Mouse (Mus musculus) neural tube, embryonic 11.5 days (tissue): ENCODE measurements around the gene Gda. TPM values are rescaled to one million over a fixed set of nuclear protein-coding genes. Genes with fewer than 3 reads are reported as not detected.

Experiments
- ATAC-seq: fragments of 200-750 bp; cut with Nextera tagmentation; 2 replicates; pipeline ENCODE4 v1.8.0; 2017; ENCODE audit warnings: moderate number of reproducible peaks, mild to moderate bottlenecking, moderate TSS enrichment, moderate library complexity; ENCODE audit not compliant: insufficient read depth, low FRiP score, low TSS enrichment
- DNase-seq: peaks from one replicate; pipeline ENCODE4 v3.0.0-alpha.2; 2015; ENCODE audit warnings: low spot score
- H3K27ac ChIP-seq: fragments of 300-500 bp; sonication (generic); 2 replicates; pipeline ENCODE4 v1.5.1; 2014; ENCODE audit warnings: low read depth, mild to moderate bottlenecking, low read length
- H3K27me3 ChIP-seq: fragments of 300-500 bp; sonication (generic); 2 replicates; pipeline ENCODE4 v1.6.1; 2014; ENCODE audit warnings: mild to moderate bottlenecking, low read length, mixed read lengths; ENCODE audit not compliant: control insufficient read depth, insufficient read depth
- H3K36me3 ChIP-seq: fragments of 300-500 bp; sonication (generic); 2 replicates; pipeline ENCODE4 v1.6.1; 2014; ENCODE audit warnings: mild to moderate bottlenecking, low read length, moderate library complexity, mixed read lengths; ENCODE audit not compliant: control insufficient read depth, insufficient read depth
- H3K4me1 ChIP-seq: fragments of 300-500 bp; sonication (generic); 2 replicates; pipeline ENCODE4 v1.6.1; 2014; ENCODE audit warnings: low read length, mixed read lengths; ENCODE audit not compliant: control insufficient read depth, insufficient read depth
- H3K4me2 ChIP-seq: fragments of 300-500 bp; sonication (generic); 2 replicates; pipeline ENCODE4 v1.6.1; 2014; ENCODE audit warnings: low read depth, mild to moderate bottlenecking, moderate library complexity
- H3K4me3 ChIP-seq: fragments of 300-500 bp; sonication (generic); 2 replicates; pipeline ENCODE4 v1.5.1; 2014; ENCODE audit warnings: low read depth, low read length
- H3K9ac ChIP-seq: fragments of 300-500 bp; sonication (generic); 2 replicates; pipeline ENCODE4 v1.6.1; 2014; ENCODE audit warnings: mild to moderate bottlenecking, low read length
- H3K9me3 ChIP-seq: fragments of 300-500 bp; sonication (generic); 2 replicates; pipeline ENCODE4 v1.6.1; 2016; ENCODE audit warnings: low read length; ENCODE audit not compliant: control insufficient read depth
- WGBS: fragments of 180-500 bp; shearing (Covaris S2); extraction: QIAGEN DNeasy Blood & Tissue Kit; methylation state at CpG from one replicate; pipeline ENCODE4 v1.1.7; 2014; 5-methylcytosine and 5-hydroxymethylcytosine counted together
- polyA plus RNA-seq: library from polyadenylated mRNA; unstranded; fragments of >200 nt; fragmentation: Nextera tagmentation; extraction: Ambion mirVana; gene quantifications from 2 replicates; pipeline ENCODE4 v1.2.1, GENCODE M21; 2014

The Gda gene
- polyA plus RNA-seq: not detected in 2 replicates

GRCm38 (mm10) chr19:21473345-21473744, at the start of gene Gda:
Gda (minus strand) TSS chr19:21473445.
- Histone ChIP-seq H3K27ac (no peak within 1 kb of the TSS), H3K4me1 (no peaks in the 10 kb centered on the region), H3K4me3 (peak within 1 kb of the TSS; percentile 34), H3K9me3 (no peaks in the 10 kb centered on the region), H3K27me3 (peaks cover 16% of the 10 kb centered on the region), H3K9ac (peak within 1 kb of the TSS; percentile 41), H3K36me3 (no peaks in the 10 kb centered on the region), H3K4me2 (peak within 1 kb of the TSS; percentile 73)
- DNase-seq (no peak), ATAC-seq (no peak)
- 59% methylated on average over 2 of the region's 2 CpGs for WGBS

GRCm38 (mm10) chr19:21520280-21520679, 47.0 kb upstream of the Gda start:
- whole genome bisulfite sequencing: 67% methylated on average over 2 of the region's 2 CpGs
- DNase-seq (no peak), ATAC-seq (no peak)

GRCm38 (mm10) chr19:21510116-21510515, 36.9 kb upstream of the Gda start:
- 55% methylated on average over 3 of the region's 3 CpGs for WGBS
- no peak overlapping the region for H3K9ac ChIP-seq
- DNase-seq (no peak), ATAC-seq (no peak)
- no peaks in the 10 kb centered on the region for H3K4me1 ChIP-seq
- H3K27me3 ChIP-seq: no peaks in the 10 kb centered on the region
- no peak overlapping the region for H3K4me3 ChIP-seq
- H3K27ac ChIP-seq: no peak overlapping the region
- H3K4me2 ChIP-seq: no peak overlapping the region
- H3K36me3 ChIP-seq: no peaks in the 10 kb centered on the region
- H3K9me3 ChIP-seq: no peaks in the 10 kb centered on the region

More at GRCm38 (mm10) chr19:21520280-21520679, 47.0 kb upstream of the Gda start:
- H3K4me2 ChIP-seq: no peak overlapping the region
- H3K36me3 ChIP-seq: no peaks in the 10 kb centered on the region
- no peaks in the 10 kb centered on the region for H3K9me3 ChIP-seq
- no peak overlapping the region for H3K4me3 ChIP-seq
- no peak overlapping the region for H3K9ac ChIP-seq
- no peaks in the 10 kb centered on the region for H3K4me1 ChIP-seq
- no peak overlapping the region for H3K27ac ChIP-seq
- H3K27me3 ChIP-seq: no peaks in the 10 kb centered on the region

- WGBS: 86% methylated on average over 7 of the region's 7 CpGs
- no peak for ATAC-seq
- no peaks in the 10 kb centered on the region for H3K36me3 ChIP-seq
Measured at GRCm38 (mm10) chr19:21507561-21508232, 34.5 kb upstream of the Gda start.

GRCm38 (mm10) chr19:21507133-21507532, 33.9 kb upstream of the Gda start:
- DNase-seq (no peak), ATAC-seq (no peak)
- H3K4me3 ChIP-seq: no peak overlapping the region
- no peak overlapping the region for H3K9ac ChIP-seq
- H3K27me3 ChIP-seq: no peaks in the 10 kb centered on the region
- 79% methylated on average over 2 of the region's 2 CpGs for WGBS
- no peaks in the 10 kb centered on the region for H3K9me3 ChIP-seq
- H3K4me2 ChIP-seq: no peak overlapping the region
- no peak overlapping the region for H3K27ac ChIP-seq
- no peaks in the 10 kb centered on the region for H3K4me1 ChIP-seq
- no peaks in the 10 kb centered on the region for H3K36me3 ChIP-seq

More at GRCm38 (mm10) chr19:21507561-21508232, 34.5 kb upstream of the Gda start:
- H3K27me3 ChIP-seq: no peaks in the 10 kb centered on the region
- no peaks in the 10 kb centered on the region for H3K9me3 ChIP-seq
- H3K27ac ChIP-seq: no peak overlapping the region
- H3K4me1 ChIP-seq: no peaks in the 10 kb centered on the region
- DNase-seq: no peak
- no peak overlapping the region for H3K9ac ChIP-seq
- H3K4me2 ChIP-seq: no peak overlapping the region
- no peak overlapping the region for H3K4me3 ChIP-seq

GRCm38 (mm10) chr19:21504716-21505115, 31.5 kb upstream of the Gda start:
- H3K4me3 ChIP-seq: no peak overlapping the region
- no peak for DNase-seq
- no peak overlapping the region for H3K27ac ChIP-seq
- no peak for ATAC-seq
- no peak overlapping the region for H3K4me2 ChIP-seq
- H3K36me3 ChIP-seq: no peaks in the 10 kb centered on the region
- 71% methylated on average over 2 of the region's 2 CpGs for WGBS
- H3K4me1 ChIP-seq: no peaks in the 10 kb centered on the region
- H3K27me3 ChIP-seq: no peaks in the 10 kb centered on the region
- H3K9ac ChIP-seq: no peak overlapping the region
- no peaks in the 10 kb centered on the region for H3K9me3 ChIP-seq

GRCm38 (mm10) chr19:21499394-21499983, 26.2 kb upstream of the Gda start:
- Histone ChIP-seq H3K4me3 (no peak overlapping the region), H3K9ac (no peak overlapping the region), H3K27me3 (no peaks in the 10 kb centered on the region), H3K4me2 (no peak overlapping the region), H3K9me3 (no peaks in the 10 kb centered on the region), H3K4me1 (no peaks in the 10 kb centered on the region), H3K27ac (no peak overlapping the region), H3K36me3 (no peaks in the 10 kb centered on the region)
- WGBS: 89% methylated on average over 2 of the region's 2 CpGs
- ATAC-seq (no peak), DNase-seq (no peak)

- Histone ChIP-seq H3K27ac (no peak overlapping the region), H3K27me3 (no peaks in the 10 kb centered on the region), H3K4me2 (no peak overlapping the region), H3K4me3 (no peak overlapping the region), H3K9me3 (no peaks in the 10 kb centered on the region), H3K4me1 (no peaks in the 10 kb centered on the region), H3K9ac (no peak overlapping the region), H3K36me3 (no peaks in the 10 kb centered on the region)
- ATAC-seq (no peak), DNase-seq (no peak)
- 82% methylated on average over 4 of the region's 4 CpGs for WGBS
Measured at GRCm38 (mm10) chr19:21495817-21496216, 22.6 kb upstream of the Gda start.
